Mouse (Mus musculus): Measurements from ENCODE around the gene Bmpr2. TPM values are rescaled to one million over a fixed set of nuclear protein-coding genes. Genes with fewer than 3 reads are reported as not detected.

Gene Bmpr2
- polyA plus RNA-seq, 1 experiment from 2014 or later, result 14.7 TPM

GRCm38 (mm10) chr1:59895456-59895855, 132.3 kb downstream of the Bmpr2 start:
- no peak for TF ChIP-seq CTCF (IDR thresholded peaks at IDR 0.05; ENCODE audit: low read depth)
- Histone ChIP-seq H3K9me3 (ENCODE audit: low read depth, low read length) (no peaks in the 10 kb centered on the region), H3K4me2 (no peak overlapping the region), H3K36me3 (ENCODE audit: insufficient read depth) (no peaks in the 10 kb centered on the region), H3K27ac (ENCODE audit: low read depth) (no peak overlapping the region), H3K4me3 (ENCODE audit: low read depth, low read length) (no peak overlapping the region), H3K9ac (no peak overlapping the region), H3K4me1 (ENCODE audit: insufficient read depth) (no peaks in the 10 kb centered on the region), H3K27me3 (ENCODE audit: insufficient read depth, low read length) (no peaks in the 10 kb centered on the region)
- 26% methylated on average over 4 of the region's 4 CpGs for WGBS
- DNase-seq (peak; percentile 72), ATAC-seq (ENCODE audit: insufficient read depth) (no peak)

GRCm38 (mm10) chr1:59897147-59897798, 134.1 kb downstream of the Bmpr2 start:
- no peak overlapping the region for H3K4me2 ChIP-seq
- 56% methylated on average over 5 of the region's 5 CpGs for WGBS
- no peak overlapping the region for H3K4me3 ChIP-seq (ENCODE audit: low read depth, low read length)
- TF ChIP-seq CTCF (IDR thresholded peaks at IDR 0.05; ENCODE audit: low read depth), result no peak
- no peak overlapping the region for H3K27ac ChIP-seq (ENCODE audit: low read depth)
- DNase-seq, result no peak
- H3K36me3 ChIP-seq (ENCODE audit: insufficient read depth), result no peaks in the 10 kb centered on the region
- no peak overlapping the region for H3K9ac ChIP-seq
- H3K27me3 ChIP-seq (ENCODE audit: insufficient read depth, low read length), result no peaks in the 10 kb centered on the region
- H3K4me1 ChIP-seq (ENCODE audit: insufficient read depth), result no peaks in the 10 kb centered on the region
- ATAC-seq (ENCODE audit: insufficient read depth), result no peak
- no peaks in the 10 kb centered on the region for H3K9me3 ChIP-seq (ENCODE audit: low read depth, low read length)

DNA sequence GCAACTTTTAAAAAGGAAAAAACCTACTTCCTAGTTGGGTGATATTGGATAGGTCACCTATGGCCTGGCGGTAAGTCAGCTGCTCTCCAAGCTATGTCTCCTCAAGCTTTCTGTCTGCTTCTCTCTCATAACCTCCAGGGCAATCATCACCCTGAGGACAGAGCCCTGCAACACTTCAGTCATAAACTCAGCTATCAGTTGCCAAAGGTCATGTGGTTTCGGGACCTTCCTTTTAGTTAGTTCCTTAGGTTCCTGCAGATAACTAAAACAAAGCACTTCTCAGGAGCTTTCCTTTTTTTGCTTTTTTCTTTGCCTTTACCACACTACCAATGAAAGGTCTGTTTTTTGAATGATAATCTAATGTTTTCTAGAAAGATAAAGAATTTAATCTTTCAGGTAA, 136.5 kb downstream of the Bmpr2 start:
- no peak overlapping the region for H3K4me2 ChIP-seq
- H3K4me3 ChIP-seq (ENCODE audit: low read depth, low read length), result no peak overlapping the region
- TF ChIP-seq CTCF (IDR thresholded peaks at IDR 0.05; ENCODE audit: low read depth), result no peak
- no peak for DNase-seq
- 74% methylated on average over 2 of the region's 2 CpGs for WGBS
- H3K36me3 ChIP-seq (ENCODE audit: insufficient read depth), result no peaks in the 10 kb centered on the region
- no peaks in the 10 kb centered on the region for H3K4me1 ChIP-seq (ENCODE audit: insufficient read depth)
- no peaks in the 10 kb centered on the region for H3K9me3 ChIP-seq (ENCODE audit: low read depth, low read length)
- no peak for ATAC-seq (ENCODE audit: insufficient read depth)
- H3K9ac ChIP-seq, result no peak overlapping the region
- no peak overlapping the region for H3K27ac ChIP-seq (ENCODE audit: low read depth)
- H3K27me3 ChIP-seq (ENCODE audit: insufficient read depth, low read length), result no peaks in the 10 kb centered on the region

- WGBS, result 78% methylated on average over 5 of the region's 5 CpGs
- no peak for ATAC-seq (ENCODE audit: insufficient read depth)
- no peaks in the 10 kb centered on the region for H3K4me1 ChIP-seq (ENCODE audit: insufficient read depth)
- no peaks in the 10 kb centered on the region for H3K9me3 ChIP-seq (ENCODE audit: low read depth, low read length)
- no peak overlapping the region for H3K27ac ChIP-seq (ENCODE audit: low read depth)
- H3K4me2 ChIP-seq, result no peak overlapping the region
- no peaks in the 10 kb centered on the region for H3K36me3 ChIP-seq (ENCODE audit: insufficient read depth)
- H3K27me3 ChIP-seq (ENCODE audit: insufficient read depth, low read length), result no peaks in the 10 kb centered on the region
- no peak for TF ChIP-seq CTCF (IDR thresholded peaks at IDR 0.05; ENCODE audit: low read depth)
- no peak overlapping the region for H3K9ac ChIP-seq
- no peak for DNase-seq
- H3K4me3 ChIP-seq (ENCODE audit: low read depth, low read length), result no peak overlapping the region
Measured at GRCm38 (mm10) chr1:59901082-59901876, 138.1 kb downstream of the Bmpr2 start.

DNA sequence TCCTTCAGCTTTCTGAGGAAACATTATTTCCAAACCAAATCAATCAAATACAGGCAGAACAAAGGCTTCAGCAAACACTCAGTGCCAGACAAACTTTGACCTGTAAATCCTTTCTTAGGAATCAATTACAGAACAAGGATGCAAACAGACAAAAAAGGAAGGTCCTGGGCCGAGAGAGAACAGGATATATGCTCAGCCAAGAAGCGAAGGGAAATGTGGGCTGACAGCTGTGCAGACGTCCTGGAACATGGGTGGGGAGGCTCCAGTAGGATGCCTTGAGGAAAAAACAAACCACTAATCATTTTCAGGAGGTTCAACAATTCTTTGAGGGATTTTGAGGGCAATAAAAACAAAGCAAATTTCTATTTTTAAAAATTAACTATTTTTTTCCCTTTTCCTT, 139.4 kb downstream of the Bmpr2 start:
- Histone ChIP-seq H3K27ac (ENCODE audit: low read depth) (no peak overlapping the region), H3K9me3 (ENCODE audit: low read depth, low read length) (no peaks in the 10 kb centered on the region), H3K36me3 (ENCODE audit: insufficient read depth) (no peaks in the 10 kb centered on the region), H3K4me2 (no peak overlapping the region), H3K9ac (no peak overlapping the region), H3K4me3 (ENCODE audit: low read depth, low read length) (no peak overlapping the region), H3K4me1 (ENCODE audit: insufficient read depth) (no peaks in the 10 kb centered on the region), H3K27me3 (ENCODE audit: insufficient read depth, low read length) (no peaks in the 10 kb centered on the region)
- TF ChIP-seq CTCF (IDR thresholded peaks at IDR 0.05; ENCODE audit: low read depth), result no peak
- WGBS, result 4% methylated on average over 3 of the region's 3 CpGs
- DNase-seq (peak; percentile 61), ATAC-seq (ENCODE audit: insufficient read depth) (peak; percentile 70; the same call in 1 of the 2 replicates)

GRCm38 (mm10) chr1:59904630-59905295, 141.6 kb downstream of the Bmpr2 start:
- 89% methylated on average over 6 of the region's 6 CpGs for WGBS
- Histone ChIP-seq H3K27me3 (ENCODE audit: insufficient read depth, low read length) (no peaks in the 10 kb centered on the region), H3K4me2 (no peak overlapping the region), H3K9me3 (ENCODE audit: low read depth, low read length) (no peaks in the 10 kb centered on the region), H3K4me3 (ENCODE audit: low read depth, low read length) (no peak overlapping the region), H3K27ac (ENCODE audit: low read depth) (no peak overlapping the region), H3K4me1 (ENCODE audit: insufficient read depth) (no peaks in the 10 kb centered on the region), H3K36me3 (ENCODE audit: insufficient read depth) (no peaks in the 10 kb centered on the region), H3K9ac (no peak overlapping the region)
- TF ChIP-seq CTCF (IDR thresholded peaks at IDR 0.05; ENCODE audit: low read depth), result no peak
- DNase-seq (no peak), ATAC-seq (ENCODE audit: insufficient read depth) (no peak)

DNA sequence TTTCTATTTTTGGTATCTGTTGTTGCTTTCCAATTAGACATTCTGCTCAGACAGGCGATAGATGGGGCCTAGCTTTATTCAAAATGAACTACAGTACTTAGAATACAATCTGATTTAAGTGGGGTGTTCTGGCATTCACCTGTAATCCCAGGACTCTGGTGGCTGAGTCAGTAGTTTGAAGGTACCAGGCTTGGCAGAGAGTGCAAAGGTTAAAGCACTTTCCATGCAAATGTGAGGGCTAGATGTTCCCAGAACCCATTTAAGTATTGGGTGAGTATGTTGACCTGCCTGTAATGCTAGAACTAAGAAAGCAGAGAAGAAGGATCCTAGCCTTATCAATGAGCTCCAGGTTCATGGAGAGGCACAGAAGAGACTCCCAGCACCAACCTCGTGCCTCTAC, 142.7 kb downstream of the Bmpr2 start:
- H3K27me3 ChIP-seq (ENCODE audit: insufficient read depth, low read length), result no peaks in the 10 kb centered on the region
- H3K4me1 ChIP-seq (ENCODE audit: insufficient read depth), result no peaks in the 10 kb centered on the region
- ATAC-seq (ENCODE audit: insufficient read depth) (no peak), DNase-seq (no peak)
- no peaks in the 10 kb centered on the region for H3K9me3 ChIP-seq (ENCODE audit: low read depth, low read length)
- H3K4me3 ChIP-seq (ENCODE audit: low read depth, low read length), result no peak overlapping the region
- H3K36me3 ChIP-seq (ENCODE audit: insufficient read depth), result no peaks in the 10 kb centered on the region
- H3K4me2 ChIP-seq, result no peak overlapping the region
- no peak overlapping the region for H3K27ac ChIP-seq (ENCODE audit: low read depth)
- WGBS, result 71% methylated on average over 2 of the region's 2 CpGs
- H3K9ac ChIP-seq, result no peak overlapping the region
- no peak for TF ChIP-seq CTCF (IDR thresholded peaks at IDR 0.05; ENCODE audit: low read depth)

Measured in lung, embryonic 14.5 days (tissue).